Mouse (Mus musculus): ENCODE data around the gene Slc35f1. TPM values are rescaled to one million over a fixed set of nuclear protein-coding genes. Genes with fewer than 3 reads are reported as not detected.

Gene Slc35f1
- polyA plus RNA-seq, 1 experiment from 2014 or later: 3.2 TPM

DNA sequence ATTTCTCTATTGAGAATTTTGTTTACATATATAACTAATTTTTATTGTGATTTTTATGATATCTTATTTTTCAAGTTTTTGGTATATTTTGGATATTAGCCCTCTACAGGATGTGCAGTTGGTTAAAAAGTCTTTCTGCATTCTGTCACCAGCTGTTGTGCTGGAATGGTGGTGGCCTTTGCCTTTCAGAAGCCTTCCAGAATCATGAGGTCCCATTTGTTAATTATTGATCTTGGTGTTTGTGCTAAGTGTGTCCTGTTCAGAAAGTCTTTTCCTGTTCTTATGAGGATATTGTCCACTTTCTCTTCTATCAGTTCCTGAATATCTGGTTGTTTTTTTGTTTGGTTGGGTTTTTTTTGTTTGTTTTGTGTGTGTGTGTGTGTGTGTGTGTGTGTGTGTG is 362.2 kb downstream of the Slc35f1 start:
- ATAC-seq (replicated peaks; ENCODE audit: low FRiP score): no peak
- Histone ChIP-seq H3K27me3 (no peaks in the 10 kb centered on the region), H3K27ac (no peak overlapping the region), H3K4me2 (no peak overlapping the region), H3K36me3 (no peaks in the 10 kb centered on the region), H3K4me3 (replicated peaks) (no peak overlapping the region), H3K9ac (no peak overlapping the region), H3K4me1 (no peaks in the 10 kb centered on the region), H3K9me3 (replicated peaks) (peaks cover 9% of the 10 kb centered on the region; the same call in 1 of the 2 replicates)

- peaks cover 5% of the 10 kb centered on the region; the same call in 1 of the 2 replicates for H3K9me3 ChIP-seq (replicated peaks)
Measured at GRCm38 (mm10) chr10:53060745-53061144, 370.4 kb downstream of the Slc35f1 start.

DNA sequence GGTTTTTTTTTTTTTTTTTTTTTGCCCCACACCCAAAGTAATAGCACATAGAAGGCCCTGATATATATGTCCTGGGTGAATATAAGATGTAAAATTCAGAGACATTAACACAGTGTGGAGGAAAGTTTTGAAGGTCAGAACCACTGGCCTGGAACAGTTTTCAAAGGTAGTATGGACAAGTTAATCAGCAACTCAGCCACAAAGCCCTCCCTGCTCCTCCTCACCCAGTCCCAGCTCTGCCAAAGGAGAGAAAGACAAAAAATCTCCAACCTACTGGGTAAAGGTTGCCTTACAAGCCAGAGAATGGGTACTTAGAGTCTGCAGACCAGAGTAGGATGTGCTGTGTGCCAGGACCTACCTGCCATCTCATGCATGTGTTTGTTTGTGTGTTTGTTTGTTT is 372.4 kb downstream of the Slc35f1 start:
- no peak overlapping the region for H3K9ac ChIP-seq
- H3K4me2 ChIP-seq: no peak overlapping the region
- no peaks in the 10 kb centered on the region for H3K27me3 ChIP-seq
- H3K4me3 ChIP-seq (replicated peaks): no peak overlapping the region
- peak; percentile 64; the same call in 1 of the 2 replicates for ATAC-seq (replicated peaks; ENCODE audit: low FRiP score)
- peak overlapping the region; percentile 60 for H3K27ac ChIP-seq
- H3K9me3 ChIP-seq (replicated peaks): no peaks in the 10 kb centered on the region
- H3K4me1 ChIP-seq: no peaks in the 10 kb centered on the region
- H3K36me3 ChIP-seq: no peaks in the 10 kb centered on the region

More at GRCm38 (mm10) chr10:53060745-53061144, 370.4 kb downstream of the Slc35f1 start:
- Histone ChIP-seq H3K9ac (no peak overlapping the region), H3K36me3 (no peaks in the 10 kb centered on the region), H3K27ac (no peak overlapping the region), H3K27me3 (no peaks in the 10 kb centered on the region), H3K4me3 (replicated peaks) (no peak overlapping the region), H3K4me1 (no peaks in the 10 kb centered on the region), H3K4me2 (no peak overlapping the region)
- no peak for ATAC-seq (replicated peaks; ENCODE audit: low FRiP score)
- WGBS: 88% methylated on average over 2 of the region's 2 CpGs

GRCm38 (mm10) chr10:53087811-53088210 is 397.5 kb downstream of the Slc35f1 start:
- no peaks in the 10 kb centered on the region for H3K36me3 ChIP-seq
- H3K9me3 ChIP-seq (replicated peaks): no peaks in the 10 kb centered on the region
- WGBS: 67% methylated on average over 1 of the region's 1 CpGs

GRCm38 (mm10) chr10:53091525-53091924 is 401.2 kb downstream of the Slc35f1 start:
- Histone ChIP-seq H3K9ac (no peak overlapping the region), H3K4me2 (no peak overlapping the region), H3K9me3 (replicated peaks) (no peaks in the 10 kb centered on the region), H3K27ac (no peak overlapping the region), H3K27me3 (no peaks in the 10 kb centered on the region), H3K36me3 (no peaks in the 10 kb centered on the region), H3K4me3 (replicated peaks) (no peak overlapping the region), H3K4me1 (no peaks in the 10 kb centered on the region)
- ATAC-seq (replicated peaks; ENCODE audit: low FRiP score): no peak
- WGBS: 36% methylated on average over 4 of the region's 4 CpGs

More at GRCm38 (mm10) chr10:53087811-53088210, 397.5 kb downstream of the Slc35f1 start:
- Histone ChIP-seq H3K4me2 (no peak overlapping the region), H3K27me3 (no peaks in the 10 kb centered on the region), H3K27ac (no peak overlapping the region), H3K9ac (no peak overlapping the region), H3K4me3 (replicated peaks) (no peak overlapping the region), H3K4me1 (no peaks in the 10 kb centered on the region)
- no peak for ATAC-seq (replicated peaks; ENCODE audit: low FRiP score)

DNA sequence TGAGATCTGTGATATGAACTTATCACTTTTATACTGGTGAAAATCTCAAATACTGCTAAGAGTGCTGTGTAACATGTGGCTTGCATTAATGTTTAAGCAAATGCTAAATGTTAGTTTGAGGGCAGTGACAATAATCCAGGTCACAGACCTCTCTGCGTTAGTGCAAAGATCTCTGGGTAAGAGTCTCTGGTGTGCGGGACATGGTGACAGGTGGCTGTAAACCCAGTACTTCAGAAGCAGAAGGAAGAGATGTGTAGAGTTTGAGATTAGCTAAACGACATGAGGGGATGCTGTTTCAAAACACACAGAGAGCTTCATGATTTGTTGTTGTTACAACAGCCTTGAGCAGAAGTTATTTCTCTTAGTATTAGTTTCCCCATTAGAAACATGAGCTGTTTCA is 406.1 kb downstream of the Slc35f1 start:
- no peaks in the 10 kb centered on the region for H3K9me3 ChIP-seq (replicated peaks)
- H3K27me3 ChIP-seq: no peaks in the 10 kb centered on the region
- no peak overlapping the region for H3K4me2 ChIP-seq
- WGBS: 29% methylated on average over 3 of the region's 3 CpGs
- no peaks in the 10 kb centered on the region for H3K36me3 ChIP-seq
- no peak overlapping the region for H3K4me3 ChIP-seq (replicated peaks)
- no peak for ATAC-seq (replicated peaks; ENCODE audit: low FRiP score)
- no peak overlapping the region for H3K9ac ChIP-seq
- H3K27ac ChIP-seq: no peak overlapping the region
- H3K4me1 ChIP-seq: no peaks in the 10 kb centered on the region

GRCm38 (mm10) chr10:53100881-53101280 is 410.5 kb downstream of the Slc35f1 start:
- ATAC-seq (replicated peaks; ENCODE audit: low FRiP score): no peak
- H3K4me1 ChIP-seq: no peaks in the 10 kb centered on the region
- H3K4me2 ChIP-seq: no peak overlapping the region
- no peak overlapping the region for H3K27ac ChIP-seq
- H3K9ac ChIP-seq: no peak overlapping the region
- no peaks in the 10 kb centered on the region for H3K27me3 ChIP-seq
- H3K9me3 ChIP-seq (replicated peaks): no peaks in the 10 kb centered on the region
- H3K4me3 ChIP-seq (replicated peaks): no peak overlapping the region
- no peaks in the 10 kb centered on the region for H3K36me3 ChIP-seq
- 71% methylated on average over 3 of the region's 3 CpGs for WGBS

DNA sequence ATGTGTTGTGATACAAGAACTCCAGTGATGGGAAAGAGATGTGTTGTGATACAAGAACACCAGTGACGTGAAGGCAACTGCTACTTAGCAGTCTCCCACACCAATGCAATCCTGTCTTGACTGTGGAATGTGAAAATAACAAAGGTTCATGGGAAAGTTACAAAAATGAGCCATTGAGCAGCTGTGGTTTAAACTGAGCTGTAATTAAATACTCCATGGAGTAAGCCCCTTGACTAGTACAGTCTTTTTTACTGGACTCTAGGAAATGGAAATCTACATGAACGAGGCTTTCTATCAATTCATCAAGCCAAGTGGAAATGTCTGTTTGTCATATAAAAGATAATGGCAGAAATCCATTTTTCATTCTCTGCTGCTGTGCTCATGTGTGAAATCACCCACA is 411.1 kb downstream of the Slc35f1 start:
- ATAC-seq (replicated peaks; ENCODE audit: low FRiP score): no peak
- Histone ChIP-seq H3K9ac (no peak overlapping the region), H3K36me3 (no peaks in the 10 kb centered on the region), H3K27me3 (no peaks in the 10 kb centered on the region), H3K4me3 (replicated peaks) (no peak overlapping the region), H3K4me1 (no peaks in the 10 kb centered on the region), H3K27ac (no peak overlapping the region), H3K4me2 (no peak overlapping the region), H3K9me3 (replicated peaks) (no peaks in the 10 kb centered on the region)
- 84% methylated on average over 2 of the region's 2 CpGs for WGBS

DNA sequence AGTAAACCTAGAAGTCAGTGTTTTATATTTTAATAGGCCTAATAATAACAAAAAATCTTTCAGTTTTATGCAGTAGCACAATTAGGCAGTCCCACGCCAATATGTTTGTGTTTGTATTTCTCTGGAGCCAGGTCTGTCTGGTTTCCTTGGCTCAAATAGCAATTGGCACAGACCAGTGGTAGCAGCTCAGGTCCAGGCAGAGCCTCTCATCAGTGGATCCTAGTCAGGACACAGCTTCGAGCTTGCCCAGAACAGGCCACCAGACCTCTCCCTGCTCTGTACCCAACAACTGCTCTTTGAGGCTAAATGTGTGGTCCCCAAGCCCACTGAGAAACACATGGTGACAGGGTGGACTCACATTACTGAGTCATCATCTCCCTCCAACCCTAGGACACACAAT is 412.1 kb downstream of the Slc35f1 start:
- H3K4me3 ChIP-seq (replicated peaks): no peak overlapping the region
- H3K27me3 ChIP-seq: no peaks in the 10 kb centered on the region
- H3K27ac ChIP-seq: no peak overlapping the region
- H3K9ac ChIP-seq: no peak overlapping the region
- no peak overlapping the region for H3K4me2 ChIP-seq
- H3K36me3 ChIP-seq: no peaks in the 10 kb centered on the region
- WGBS: 93% methylated on average over 2 of the region's 2 CpGs
- H3K9me3 ChIP-seq (replicated peaks): no peaks in the 10 kb centered on the region
- no peak for ATAC-seq (replicated peaks; ENCODE audit: low FRiP score)
- no peaks in the 10 kb centered on the region for H3K4me1 ChIP-seq

DNA sequence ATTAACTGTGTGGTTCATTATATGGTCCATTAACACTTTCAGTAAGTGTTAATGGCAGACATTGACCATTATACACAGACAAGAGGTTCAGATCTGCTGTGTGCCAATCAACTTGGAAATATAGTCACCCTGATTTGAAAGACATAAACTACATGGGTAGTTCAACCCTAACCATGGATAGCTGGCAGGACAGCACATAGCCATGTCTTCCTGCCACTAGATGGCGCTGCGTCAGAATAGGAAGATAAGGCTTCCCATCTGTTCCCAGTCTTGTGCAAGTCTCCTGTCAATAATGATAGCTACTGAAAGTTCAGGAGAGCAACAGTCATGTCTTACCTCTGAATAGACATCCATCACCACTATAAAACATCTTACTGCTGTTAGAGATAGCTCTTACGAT is 424.7 kb downstream of the Slc35f1 start:
- Histone ChIP-seq H3K9me3 (replicated peaks) (no peaks in the 10 kb centered on the region), H3K4me1 (peaks cover 10% of the 10 kb centered on the region; the same call in 1 of the 2 replicates), H3K27me3 (no peaks in the 10 kb centered on the region), H3K9ac (no peak overlapping the region), H3K27ac (peak overlapping the region; percentile 29; the same call in 1 of the 2 replicates), H3K4me2 (no peak overlapping the region), H3K4me3 (replicated peaks) (no peak overlapping the region), H3K36me3 (no peaks in the 10 kb centered on the region)
- 0 out of 2 replicates have a peak, but pooled peaks have one; percentile 29 for ATAC-seq (replicated peaks; ENCODE audit: low FRiP score)
- WGBS: 21% methylated on average over 3 of the region's 3 CpGs

DNA sequence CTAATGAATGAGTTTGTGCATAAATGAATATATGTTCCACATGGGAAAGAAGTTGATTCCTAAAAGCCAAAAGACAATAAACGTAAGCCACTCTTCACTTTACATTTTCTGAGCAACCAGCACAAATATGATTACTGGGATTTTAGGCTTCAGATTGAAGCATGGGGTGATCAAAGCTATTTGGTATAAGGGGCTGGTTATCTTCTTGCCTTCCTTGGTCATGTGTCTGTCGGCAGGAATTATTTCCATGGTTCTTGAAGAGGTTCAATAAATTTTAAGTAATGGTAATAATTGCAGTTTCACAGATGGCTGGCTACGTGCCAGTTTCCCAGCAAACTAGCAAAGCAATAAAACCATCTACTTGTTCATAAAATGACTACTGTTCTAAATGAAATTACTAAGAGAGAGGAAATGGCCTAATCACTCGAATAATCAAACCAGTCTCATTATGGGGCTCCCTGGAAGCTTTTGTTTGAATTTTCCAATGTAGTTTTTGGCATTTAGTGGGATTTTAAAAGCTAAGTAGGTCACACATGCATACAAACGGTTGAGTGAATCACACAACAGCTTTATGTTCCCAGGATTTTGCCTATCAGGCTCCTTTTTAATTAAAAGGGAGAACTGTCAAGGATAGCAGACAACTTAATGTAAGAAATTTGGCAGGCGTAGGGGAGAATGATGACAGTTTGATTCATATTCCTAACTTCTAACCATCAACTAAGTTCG is 425.5 kb downstream of the Slc35f1 start:
- ATAC-seq (replicated peaks; ENCODE audit: low FRiP score): no peak; the same call in 1 of the 2 replicates
- no peaks in the 10 kb centered on the region for H3K36me3 ChIP-seq
- H3K27ac ChIP-seq: peak overlapping the region; percentile 29
- no peak overlapping the region for H3K4me3 ChIP-seq (replicated peaks)
- H3K9ac ChIP-seq: no peak overlapping the region
- H3K27me3 ChIP-seq: no peaks in the 10 kb centered on the region
- no peaks in the 10 kb centered on the region for H3K9me3 ChIP-seq (replicated peaks)
- WGBS: 42% methylated on average over 7 of the region's 7 CpGs
- H3K4me1 ChIP-seq: peaks cover 10% of the 10 kb centered on the region; the same call in 1 of the 2 replicates
- no peak overlapping the region for H3K4me2 ChIP-seq

DNA sequence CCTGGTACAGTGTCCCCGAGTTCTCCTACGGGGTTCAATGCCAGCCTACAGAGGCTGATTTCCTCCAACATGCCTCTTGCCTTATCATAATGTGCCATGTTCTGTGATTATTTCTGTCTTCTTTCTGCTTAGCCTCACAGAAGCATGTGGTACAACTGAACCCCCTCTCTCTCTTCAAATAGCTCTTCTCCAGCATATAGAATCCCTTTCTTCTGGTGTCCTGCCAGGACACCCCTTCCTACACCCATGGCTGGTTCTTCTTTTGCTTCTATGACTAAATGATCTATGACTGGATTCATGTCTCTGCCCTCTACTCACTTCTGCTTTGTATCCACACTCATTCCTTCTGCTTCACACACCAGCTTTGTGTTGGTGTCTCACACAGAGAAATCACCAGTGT is 430.3 kb downstream of the Slc35f1 start:
- no peak overlapping the region for H3K4me3 ChIP-seq (replicated peaks)
- no peak for ATAC-seq (replicated peaks; ENCODE audit: low FRiP score)
- H3K9ac ChIP-seq: no peak overlapping the region
- no peaks in the 10 kb centered on the region for H3K9me3 ChIP-seq (replicated peaks)
- peaks cover 10% of the 10 kb centered on the region; the same call in 1 of the 2 replicates for H3K4me1 ChIP-seq
- 91% methylated on average over 2 of the region's 2 CpGs for WGBS
- H3K4me2 ChIP-seq: no peak overlapping the region
- no peaks in the 10 kb centered on the region for H3K27me3 ChIP-seq
- H3K36me3 ChIP-seq: no peaks in the 10 kb centered on the region
- H3K27ac ChIP-seq: no peak overlapping the region

GRCm38 (mm10) chr10:53124365-53124764 is 434.0 kb downstream of the Slc35f1 start:
- Histone ChIP-seq H3K36me3 (no peaks in the 10 kb centered on the region), H3K27me3 (no peaks in the 10 kb centered on the region), H3K4me3 (replicated peaks) (no peak overlapping the region), H3K27ac (no peak overlapping the region), H3K4me2 (no peak overlapping the region), H3K9ac (no peak overlapping the region), H3K4me1 (no peaks in the 10 kb centered on the region), H3K9me3 (replicated peaks) (no peaks in the 10 kb centered on the region)
- 51% methylated on average over 6 of the region's 6 CpGs for whole genome bisulfite sequencing
- no peak for ATAC-seq (replicated peaks; ENCODE audit: low FRiP score)
